Comparison of ENCODE assay signal across 8 mouse cellular contexts in genomic region chr1:171111020-171111780, GRCm38 (mm10). TPM values are rescaled to one million over a fixed set of nuclear protein-coding genes. Genes with fewer than 3 reads are reported as not detected.
DNase-seq lines count a peak whose midpoint lies in the region; ATAC-seq lines count a peak whose summit lies in the region.

No protein-coding gene starts in this region.

- peak; percentile 90 for DNase-seq in T-cell, adult 2 months (ENCODE audit: low spot score)
- DNase-seq in cerebellum, postnatal 36 days = peak; percentile 93 to 98
- DNase-seq in frontal cortex, postnatal 36 days (ENCODE audit: low spot score in 2 of 2) = peak; percentile 96 to 98
- DNase-seq in layer of hippocampus, postnatal 36 days = peak; percentile 92 to 94
- peak; percentile 93 for DNase-seq in lung, postnatal 25 days (ENCODE audit: low spot score)
- DNase-seq in retina, adult 2 months (ENCODE audit: low read depth, low spot score) = peak; percentile 90
- peak; percentile 94 for DNase-seq in thymus, postnatal 25 days

- H3K9ac ChIP-seq in hindbrain, embryonic 15.5 days = peak overlapping the region; percentile 46

- 0% methylated on average over 38 of the region's 38 CpGs for WGBS in hindbrain, embryonic 15.5 days

- no peaks in the 10 kb centered on the region for H3K27me3 ChIP-seq in hindbrain, embryonic 15.5 days

- peak overlapping the region; percentile 77 for H3K27ac ChIP-seq in hindbrain, embryonic 15.5 days (replicated peaks)

- peaks cover 36% of the 10 kb centered on the region for H3K4me1 ChIP-seq in hindbrain, embryonic 15.5 days (replicated peaks)

- H3K9me3 ChIP-seq in hindbrain, embryonic 15.5 days = no peaks in the 10 kb centered on the region

- H3K4me2 ChIP-seq in hindbrain, embryonic 15.5 days = peak overlapping the region; percentile 70

- no peaks in the 10 kb centered on the region for H3K36me3 ChIP-seq in hindbrain, embryonic 15.5 days

- H3K4me3 ChIP-seq in hindbrain, embryonic 15.5 days = peak overlapping the region; percentile 61

- ATAC-seq in hindbrain, embryonic 15.5 days (ENCODE audit: low FRiP score, low read depth) = peak; percentile 92

RNA-seq across cellular contexts. Expression of gene Cfap126, which starts 2.5 kb away (rescaled TPM):
- 7.7 and 14.1 TPM in 2 replicates for polyA plus RNA-seq in hindbrain, embryonic 15.5 days (2015; fragmentation: Nextera tagmentation; extraction: Ambion mirVana)
- 1 to 10 TPM in 1 of 2 experiments, under 1 TPM in 1; 0.92 to 1.8 TPM for total RNA-seq in layer of hippocampus, postnatal 36 days (2021)

RNA-seq across cellular contexts. Expression of gene Sdhc, which starts 39.2 kb away (rescaled TPM):
- polyA plus RNA-seq in hindbrain, embryonic 15.5 days (2015; fragmentation: Nextera tagmentation; extraction: Ambion mirVana) = 290 and 297 TPM in 2 replicates
- 100 to 1,000 TPM; 191 to 202 TPM for total RNA-seq in layer of hippocampus, postnatal 36 days (2021)

RNA-seq across cellular contexts. Expression of gene Mpz, which starts 39.3 kb away (rescaled TPM):
- 4.2 and 7.7 TPM in 2 replicates for polyA plus RNA-seq in hindbrain, embryonic 15.5 days (2015; fragmentation: Nextera tagmentation; extraction: Ambion mirVana)
- not detected for total RNA-seq in layer of hippocampus, postnatal 36 days (2021)

RNA-seq across cellular contexts. Expression of gene Fcgr3, which starts 46.5 kb away (rescaled TPM):
- polyA plus RNA-seq in hindbrain, embryonic 15.5 days (2015; fragmentation: Nextera tagmentation; extraction: Ambion mirVana) = 9.6 and 12.3 TPM in 2 replicates
- total RNA-seq in layer of hippocampus, postnatal 36 days (2021) = 10 to 100 TPM in 1 of 2 experiments, 1 to 10 TPM in 1; 9.7 to 10.4 TPM

Comparison
In these comparisons a context has a peak if more than half of its experiments do, and no peak if none do; other contexts are left out.
1. Peak in every context shown above with its lines: DNase-seq, ATAC-seq, H3K4me3 ChIP-seq and H3K27ac ChIP-seq.